Mouse (Mus musculus) CH12.LX (cell line): ENCODE results near the gene Nr2e1. TPM values are rescaled to one million over a fixed set of nuclear protein-coding genes. Genes with fewer than 3 reads are reported as not detected.

Experiments used
- DNase-seq: peaks from one replicate; pipeline ENCODE4 v3.0.0-alpha.2; 2013; ENCODE audit errors: extremely low read depth
- H3K27ac ChIP-seq: 2 replicates; pipeline ENCODE4 v1.5.1; 2012; ENCODE audit warnings: low read depth, mild to moderate bottlenecking, control low read depth, moderate library complexity; ENCODE audit not compliant: insufficient read depth
- H3K27me3 ChIP-seq: replicated peaks from 2 replicates; pipeline ENCODE3; 2012; ENCODE audit warnings: inconsistent platforms
- H3K36me3 ChIP-seq, 2 experiments: replicated peaks in 1 of 2; 2 replicates each; pipeline versions ENCODE3 to v1.6.1; 2012; ENCODE audit warnings: inconsistent platforms in 1 of 2, low read length in 1 of 2, mild to moderate bottlenecking in 1 of 2, mixed read lengths in 1 of 2, moderate library complexity in 1 of 2; ENCODE audit not compliant: control insufficient read depth in 1 of 2, insufficient read depth in 1 of 2
- H3K4me1 ChIP-seq, 2 experiments: 2 replicates each; pipeline ENCODE4 v1.6.1; 2012; ENCODE audit warnings: inconsistent platforms in 1 of 2, moderate library complexity in 1 of 2; ENCODE audit not compliant: insufficient read depth in 2 of 2, control insufficient read depth in 1 of 2
- H3K4me2 ChIP-seq: 2 replicates; pipeline ENCODE4 v1.6.1; 2012; ENCODE audit warnings: low read depth, mild to moderate bottlenecking, control low read depth; ENCODE audit not compliant: poor library complexity, insufficient read depth, severe bottlenecking
- H3K4me3 ChIP-seq, 3 experiments: fragments of 150-350 bp in 1 of 3; sonication (generic) in 1 of 3; replicated peaks in 1 of 3; 2 replicates each; pipeline versions ENCODE3 to v1.5.1; 2011 to 2012; ENCODE audit warnings: low read depth in 2 of 3, low read length in 2 of 3, mild to moderate bottlenecking in 2 of 3, moderate library complexity in 2 of 3, control low read depth in 1 of 3, improper control_type of control experiment in 1 of 3, inconsistent platforms in 1 of 3, mixed read lengths in 1 of 3; ENCODE audit not compliant: poor library complexity in 1 of 3
- H3K79me2 ChIP-seq: replicated peaks from 2 replicates; pipeline ENCODE4 v1.6.1; 2012; ENCODE audit warnings: mild to moderate bottlenecking, moderate library complexity; ENCODE audit not compliant: control insufficient read depth, poor library complexity, insufficient read depth, severe bottlenecking; ENCODE audit errors: extremely low read depth
- H3K9ac ChIP-seq: 2 replicates; pipeline ENCODE4 v1.6.1; 2012; ENCODE audit warnings: low read depth, mild to moderate bottlenecking, control low read depth, moderate library complexity; ENCODE audit not compliant: insufficient read depth
- H3K9me3 ChIP-seq: replicated peaks from 2 replicates; pipeline ENCODE3; 2012; ENCODE audit warnings: low read length, inconsistent platforms, mixed read lengths
- CHD2 ChIP-seq: IDR thresholded peaks from 2 replicates; pipeline ENCODE4 v1.6.1; 2011; ENCODE audit warnings: low read length, improper control_type of control experiment
- ELF1 ChIP-seq: IDR thresholded peaks from 2 replicates; pipeline ENCODE4 v1.6.1; 2014; ENCODE audit warnings: low read depth, mild to moderate bottlenecking, inconsistent platforms, low read length, improper control_type of control experiment
- GABPA ChIP-seq: IDR thresholded peaks from 2 replicates; pipeline ENCODE4 v1.6.1; 2012; ENCODE audit warnings: low read depth, low read length, improper control_type of control experiment, inconsistent platforms; ENCODE audit not compliant: insufficient replicate concordance
- HCFC1 ChIP-seq: IDR thresholded peaks from 2 replicates; pipeline ENCODE4 v1.6.1; 2012; ENCODE audit warnings: low read depth, mild to moderate bottlenecking, inconsistent platforms, low read length, improper control_type of control experiment
- JUND ChIP-seq: conservative IDR thresholded peaks from 2 replicates; pipeline ENCODE4 v1.6.1; 2011; ENCODE audit warnings: low read depth, low read length, improper control_type of control experiment
- MAFK ChIP-seq: IDR thresholded peaks from 2 replicates; pipeline ENCODE4 v1.6.1; 2011; ENCODE audit warnings: low read length, improper control_type of control experiment; ENCODE audit not compliant: insufficient replicate concordance
- MAX ChIP-seq: IDR thresholded peaks from 2 replicates; pipeline ENCODE4 v1.6.1; 2011; ENCODE audit warnings: low read length, improper control_type of control experiment
- MAZ ChIP-seq: IDR thresholded peaks from 2 replicates; pipeline ENCODE4 v1.6.1; 2012; ENCODE audit warnings: low read depth, mild to moderate bottlenecking, inconsistent platforms, low read length, improper control_type of control experiment, moderate library complexity
- MEF2A ChIP-seq: IDR thresholded peaks from 2 replicates; pipeline ENCODE4 v1.6.1; 2014; ENCODE audit warnings: low read depth, mild to moderate bottlenecking, inconsistent platforms, low read length, improper control_type of control experiment, borderline replicate concordance
- MXI1 ChIP-seq: IDR thresholded peaks from 2 replicates; pipeline ENCODE4 v1.6.1; 2011; ENCODE audit warnings: mild to moderate bottlenecking, low read depth, low read length, improper control_type of control experiment
- MYC ChIP-seq: IDR thresholded peaks from 2 replicates; pipeline ENCODE4 v1.6.1; 2011; ENCODE audit warnings: low read depth, mild to moderate bottlenecking, improper control_type of control experiment, low read length
- NRF1 ChIP-seq: IDR thresholded peaks from 2 replicates; pipeline ENCODE4 v1.6.1; 2014; ENCODE audit warnings: low read depth, mild to moderate bottlenecking, inconsistent platforms, low read length, improper control_type of control experiment, moderate library complexity
- POLR2AphosphoS2 ChIP-seq: IDR thresholded peaks from 2 replicates; pipeline ENCODE4 v1.6.1; 2011; ENCODE audit warnings: low read depth, low read length, improper control_type of control experiment
- RCOR1 ChIP-seq: conservative IDR thresholded peaks from 2 replicates; pipeline ENCODE4 v1.6.1; 2012; ENCODE audit warnings: low read depth, mild to moderate bottlenecking, inconsistent platforms, low read length, improper control_type of control experiment
- SIN3A ChIP-seq: IDR thresholded peaks from 2 replicates; pipeline ENCODE4 v1.6.1; 2012; ENCODE audit warnings: low read length, improper control_type of control experiment, inconsistent platforms
- SMC3 ChIP-seq: IDR thresholded peaks from 2 replicates; pipeline ENCODE4 v1.6.1; 2011; ENCODE audit warnings: low read depth, low read length, improper control_type of control experiment
- TBP ChIP-seq: conservative IDR thresholded peaks from 2 replicates; pipeline ENCODE4 v1.6.1; 2011; ENCODE audit warnings: low read depth, low read length, improper control_type of control experiment
- TCF12 ChIP-seq: IDR thresholded peaks from 2 replicates; pipeline ENCODE4 v1.6.1; 2014; ENCODE audit warnings: low read depth, mild to moderate bottlenecking, inconsistent platforms, low read length, improper control_type of control experiment
- UBTF ChIP-seq: IDR thresholded peaks from 2 replicates; pipeline ENCODE4 v1.6.1; 2012; ENCODE audit warnings: low read depth, mild to moderate bottlenecking, inconsistent platforms, low read length, improper control_type of control experiment, moderate library complexity
- ZC3H11A ChIP-seq: IDR thresholded peaks from 2 replicates; pipeline ENCODE4 v1.6.1; 2012; ENCODE audit warnings: low read depth, mild to moderate bottlenecking, inconsistent platforms, low read length, improper control_type of control experiment
- ZKSCAN1 ChIP-seq: IDR thresholded peaks from 2 replicates; pipeline ENCODE4 v1.6.1; 2012; ENCODE audit warnings: low read depth, inconsistent platforms, low read length, improper control_type of control experiment, borderline replicate concordance
- ZNF384 ChIP-seq: IDR thresholded peaks from 2 replicates; pipeline ENCODE4 v1.6.1; 2012; ENCODE audit warnings: low read depth, low read length, improper control_type of control experiment, inconsistent platforms
- dilution Hi-C: fragments of 300-500 bp; cut with MboI; formaldehyde crosslinking; loops from 2 replicates; pipeline ENCODE4 v1.14.3; 2020; ENCODE audit warnings: low sequenced_read_pairs; ENCODE audit not compliant: extremely low pct_unique_long_range_greater_than_20kb, extremely low pct_ligation_motif_present
- in situ Hi-C: fragments of 300-500 bp; cut with MboI; formaldehyde crosslinking; loops from 3 replicates; pipeline ENCODE4 v1.14.3; 2019; ENCODE audit warnings: low sequenced_read_pairs, low pct_ligation_motif_present, low pct_unique_long_range_greater_than_20kb, mixed read lengths
- polyA plus RNA-seq: library from polyadenylated mRNA; unstranded; fragments of >175 nt; gene quantifications from 2 replicates; pipeline ENCODE4 v1.2.1, GENCODE M21; 2012; ENCODE audit warnings: low read depth; ENCODE audit not compliant: insufficient read length
- total RNA-seq, 2 experiments: library from RNA; depleted of rRNA; stranded (reverse); fragments of 300-350 nt in 1 of 2; fragments of >200 nt in 1 of 2; gene quantifications; 2 replicates each; pipeline ENCODE4 v1.2.3; 2012 to 2014

Nr2e1 gene
- total and polyA plus RNA-seq, 3 experiments, result not detected

- in situ Hi-C loops, result loop anchor here (10.0 kb wide), 1 partner anchor 327 kb away; no protein-coding TSS in a partner anchor
- H3K4me2 ChIP-seq, result no peak overlapping the region
These were observed 48.5 kb upstream of the Nr2e1 start for GRCm38 (mm10) chr10:42631754-42632452.

DNA sequence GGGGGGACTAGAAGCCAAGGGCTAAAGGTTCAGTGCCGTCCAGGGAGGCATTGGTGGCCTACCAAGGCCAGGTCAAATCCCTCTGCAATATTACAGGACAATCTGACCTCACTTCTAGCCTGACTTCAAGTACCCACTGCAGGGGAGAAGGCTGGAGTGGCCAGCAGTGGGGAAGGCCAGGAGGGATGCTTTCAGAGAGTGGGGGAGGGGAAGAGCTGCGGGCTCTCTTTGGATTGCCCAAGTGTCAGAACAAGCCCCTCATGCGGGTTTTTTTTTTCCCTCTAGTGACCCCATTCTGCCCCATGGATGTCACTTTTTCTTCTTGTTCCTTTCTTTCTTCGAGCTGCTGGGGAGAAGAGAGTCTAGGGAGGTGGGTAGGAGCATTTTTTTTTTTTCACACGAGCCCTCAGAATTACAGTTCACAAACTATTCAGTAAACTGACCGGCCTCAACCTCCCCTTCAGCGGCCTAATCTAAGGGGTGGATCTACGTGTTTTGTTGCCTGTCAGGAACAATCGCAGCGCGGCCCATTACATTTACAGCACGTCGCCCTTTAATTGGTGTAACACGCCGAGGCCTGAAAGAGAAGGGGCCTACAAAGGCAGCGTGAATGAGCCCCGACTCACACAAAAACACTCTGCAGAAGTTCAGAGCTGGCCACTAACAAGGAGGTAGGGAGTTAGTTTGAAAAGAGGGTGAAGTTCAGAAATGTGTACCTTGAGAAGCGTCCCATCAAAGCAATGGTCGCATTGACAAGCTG lies 47.3 kb upstream of the Nr2e1 start:
- Histone ChIP-seq H3K9me3 (no peaks in the 10 kb centered on the region), H3K27ac (no peak overlapping the region), H3K27me3 (no peaks in the 10 kb centered on the region), H3K36me3 (no peaks in the 10 kb centered on the region), H3K4me2 (no peak overlapping the region), H3K79me2 (no peaks in the 10 kb centered on the region), H3K4me1 (peaks cover 4 to 7% of the 10 kb centered on the region in 2 experiments; a peak in 1 of 4 replicates), H3K9ac (no peak overlapping the region)
- dilution Hi-C loops, result no loop called here
- in situ Hi-C loops, result loop anchor here (10.0 kb wide), 1 partner anchor 326 kb away; no protein-coding TSS in a partner anchor
- no peak for DNase-seq
- no peak for TF ChIP-seq ZKSCAN1
- no peak for TF ChIP-seq MAFK
- no peak for TF ChIP-seq CHD2
- TF ChIP-seq GABPA, result no peak
- TF ChIP-seq, all 38 proteins: peak for 0
- H3K4me3 ChIP-seq, result no peak overlapping the region

More at GRCm38 (mm10) chr10:42631754-42632452, 48.5 kb upstream of the Nr2e1 start:
- Histone ChIP-seq H3K27ac (no peak overlapping the region), H3K4me1 (peaks cover 4 to 7% of the 10 kb centered on the region in 2 experiments; a peak in 1 of 4 replicates)
- TF ChIP-seq SMC3, result no peak
- no peak for TF ChIP-seq ZNF384
- TF ChIP-seq, all 38 proteins: peak for 0
- Histone ChIP-seq H3K4me3 (no peak overlapping the region), H3K27me3 (no peaks in the 10 kb centered on the region), H3K36me3 (no peaks in the 10 kb centered on the region), H3K79me2 (no peaks in the 10 kb centered on the region), H3K9me3 (no peaks in the 10 kb centered on the region), H3K9ac (no peak overlapping the region)
- dilution Hi-C loops, result no loop called here
- no peak for DNase-seq

DNA sequence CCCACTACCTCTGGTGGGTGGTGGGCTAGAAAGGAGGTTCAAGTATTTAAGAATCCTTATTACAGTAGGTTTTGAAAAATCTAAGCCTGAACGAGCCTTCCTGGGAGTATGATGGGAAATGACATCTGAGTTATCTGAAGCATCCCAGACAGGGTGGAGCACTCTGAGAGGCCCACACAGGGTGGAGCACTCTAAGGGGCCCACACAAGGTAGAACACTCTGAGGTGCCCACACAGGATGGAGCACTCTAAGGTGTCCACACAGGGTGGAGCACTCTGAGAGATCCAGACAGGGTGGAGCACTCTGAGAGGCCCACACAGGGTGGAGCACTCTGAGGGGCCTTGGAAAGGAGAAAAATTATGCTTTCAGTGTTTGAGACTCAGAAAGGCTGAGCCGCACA lies 42.5 kb upstream of the Nr2e1 start:
- H3K4me1 ChIP-seq, result no peaks in the 10 kb centered on the region
- no peaks in the 10 kb centered on the region for H3K36me3 ChIP-seq
- DNase-seq, result no peak
- dilution Hi-C loops, result no loop called here
- no peaks in the 10 kb centered on the region for H3K27me3 ChIP-seq
- no peak overlapping the region for H3K4me2 ChIP-seq
- no peaks in the 10 kb centered on the region for H3K79me2 ChIP-seq
- in situ Hi-C loops, result no loop called here
- no peak overlapping the region for H3K27ac ChIP-seq
- no peak overlapping the region for H3K9ac ChIP-seq
- H3K4me3 ChIP-seq, result no peak overlapping the region
- H3K9me3 ChIP-seq, result no peaks in the 10 kb centered on the region
- no peak for TF ChIP-seq MAX
- no peak for TF ChIP-seq MYC
- TF ChIP-seq ZC3H11A, result no peak
- no peak for TF ChIP-seq UBTF
- TF ChIP-seq TCF12, result no peak
- TF ChIP-seq MAZ, result no peak
- no peak for TF ChIP-seq POLR2AphosphoS2
- TF ChIP-seq MXI1, result no peak
- no peak for TF ChIP-seq TBP
- no peak for TF ChIP-seq ELF1
- no peak for TF ChIP-seq RCOR1
- TF ChIP-seq GABPA, result no peak
- TF ChIP-seq JUND, result no peak
- TF ChIP-seq SIN3A, result no peak
- no peak for TF ChIP-seq HCFC1
- TF ChIP-seq NRF1, result no peak
- no peak for TF ChIP-seq CHD2
- TF ChIP-seq MEF2A, result no peak
- no peak for TF ChIP-seq ZKSCAN1
